Mouse (Mus musculus): ENCODE measurements around the gene Slit1.

Slit1 gene

DNA sequence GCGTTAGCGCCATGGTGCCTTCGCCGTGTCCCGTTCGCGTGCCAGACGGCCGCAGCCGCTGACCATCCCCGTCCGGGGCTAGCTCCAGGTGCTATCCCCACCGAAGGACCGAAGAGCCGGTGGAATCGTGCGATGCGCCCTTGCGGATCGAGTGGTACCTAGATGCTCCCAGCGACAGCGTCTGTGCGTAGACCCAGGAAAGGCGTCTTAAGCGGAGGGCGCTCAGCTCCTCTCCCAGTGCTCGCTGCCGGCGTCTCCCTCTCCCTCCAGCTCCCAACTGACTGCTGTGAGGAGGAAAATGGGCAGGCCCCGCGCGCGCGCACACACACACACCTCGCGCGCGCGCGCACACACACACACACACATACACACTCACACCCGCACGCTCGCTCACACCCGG lies at the start of gene Slit1:
Gene Slit1 (minus strand): TSS at position 270 of the 400 bp plus-strand sequence.
- DNase-seq: no peak

DNA sequence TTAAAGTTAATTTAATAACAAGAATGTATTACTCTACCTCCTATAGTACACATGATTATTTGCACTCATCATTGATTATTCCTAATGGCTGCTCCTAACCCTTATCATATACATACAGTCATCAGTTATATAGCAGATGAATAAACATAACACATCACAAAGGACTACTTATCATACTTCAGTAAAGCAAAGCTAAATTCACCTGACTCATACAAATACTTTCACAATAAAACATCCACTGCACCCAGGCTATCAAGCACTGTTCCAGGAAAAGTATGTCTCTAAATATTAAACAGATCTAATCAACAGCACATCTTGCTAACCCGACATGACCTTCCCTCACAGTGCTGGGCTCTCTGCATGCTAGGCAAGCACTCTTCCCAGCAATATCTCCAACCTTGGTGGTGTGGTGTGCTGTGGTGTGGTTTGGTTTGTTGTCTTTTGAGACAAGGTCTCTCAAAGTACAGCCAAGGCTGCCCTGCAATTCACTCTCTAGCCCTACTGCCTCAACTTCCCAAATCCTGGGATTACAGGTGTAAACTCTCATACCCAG lies 49.5 kb upstream of the Slit1 start:
- DNase-seq: no peak

DNA sequence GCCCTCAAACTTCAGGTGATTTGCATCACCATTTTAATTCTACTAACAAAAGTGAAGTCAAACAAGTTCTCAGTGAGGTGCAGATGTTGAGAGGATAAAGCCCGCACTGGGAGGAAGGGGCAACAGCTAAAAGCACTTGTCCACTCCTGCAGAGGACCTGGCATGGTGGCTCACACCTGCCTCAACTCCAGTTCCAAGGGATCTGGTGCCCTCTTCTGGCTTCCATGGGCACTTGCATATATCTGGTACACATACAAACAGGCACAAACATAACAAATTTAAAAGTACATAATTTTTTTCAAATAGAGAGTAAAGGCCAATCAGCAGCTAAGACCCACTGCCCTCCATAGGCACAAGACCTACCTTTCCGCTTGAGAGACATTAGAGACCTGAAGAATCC lies 47.9 kb upstream of the Slit1 start:
- no peak for DNase-seq

DNA sequence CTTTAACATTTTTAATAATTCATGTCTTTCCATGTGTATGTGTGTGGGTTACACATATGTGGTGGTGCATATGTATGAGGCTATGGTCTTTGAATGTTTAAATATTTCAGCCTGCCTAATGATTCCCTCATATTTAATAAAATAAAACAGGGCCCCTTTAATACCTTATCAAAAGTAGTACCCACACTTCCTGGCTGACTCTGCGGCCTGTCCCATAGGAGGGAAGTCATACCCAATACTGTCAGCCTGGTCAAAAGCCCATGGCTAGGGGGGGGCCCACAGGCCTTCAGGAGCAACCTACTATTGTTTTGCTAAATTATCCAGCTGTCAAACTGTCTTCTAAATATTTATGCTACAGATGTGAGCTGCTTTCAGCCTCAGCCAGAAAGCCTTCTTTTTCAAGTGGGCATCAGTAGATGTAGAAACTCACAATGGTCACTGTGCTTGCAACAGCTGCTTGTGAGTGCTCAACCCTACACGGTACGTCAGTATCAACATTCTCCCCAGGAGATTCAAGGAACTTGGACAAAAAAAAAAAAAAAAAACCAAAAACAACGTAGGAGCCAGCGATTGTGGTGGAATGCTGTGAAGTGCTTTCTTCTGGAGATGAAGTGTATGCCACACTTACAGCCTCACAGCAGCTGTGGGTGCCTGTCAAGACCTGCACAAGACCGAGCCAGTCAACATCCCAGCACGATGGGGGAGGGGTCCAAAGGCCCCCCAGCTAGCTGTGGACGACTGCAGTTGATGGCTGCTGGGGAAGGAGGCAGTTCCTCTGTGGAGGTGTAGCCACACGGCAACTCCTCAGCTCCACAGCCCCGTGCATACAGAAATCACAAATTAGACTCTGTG lies 45.9 kb upstream of the Slit1 start:
- no peak for DNase-seq

DNA sequence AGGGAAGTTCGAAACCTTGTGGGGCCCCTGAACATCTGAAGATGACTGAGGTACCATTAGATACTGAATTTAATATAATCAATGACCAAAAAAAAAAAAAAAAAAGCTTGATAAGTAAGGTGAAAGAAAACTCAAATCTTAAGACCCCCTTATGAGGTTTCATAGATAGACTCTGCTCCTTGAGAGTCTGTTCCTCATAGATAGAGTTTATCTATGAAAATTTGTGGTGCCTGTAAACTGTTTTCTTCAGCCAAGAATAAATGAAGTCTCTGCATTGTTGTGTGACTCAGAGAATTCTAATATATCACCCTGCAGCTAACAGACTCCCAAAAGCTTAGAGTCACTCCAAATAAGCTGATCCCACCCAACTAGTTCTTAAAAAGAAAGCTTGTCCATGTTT lies 43.4 kb upstream of the Slit1 start:
- DNase-seq: no peak

DNA sequence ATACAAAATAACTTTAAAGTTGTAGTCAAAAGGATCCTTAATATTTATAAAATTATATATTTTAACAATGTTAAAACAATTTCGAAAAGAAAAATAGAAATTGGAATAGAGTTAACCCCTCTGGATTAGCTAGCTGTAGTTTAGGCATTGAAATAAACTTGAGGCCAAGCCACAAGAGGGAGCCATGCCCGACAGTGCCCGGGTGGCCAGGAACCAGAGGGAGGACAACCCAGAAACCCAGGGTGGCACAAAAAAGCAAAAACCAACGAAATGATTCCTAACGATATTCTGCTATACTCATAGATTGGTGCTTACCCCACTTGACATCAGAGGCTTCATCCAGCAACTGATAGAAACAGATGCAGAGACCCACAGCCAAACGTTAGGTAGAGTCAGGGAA lies 34.0 kb upstream of the Slit1 start:
- DNase-seq: peak in 1 of 2 experiments; percentile 29

DNA sequence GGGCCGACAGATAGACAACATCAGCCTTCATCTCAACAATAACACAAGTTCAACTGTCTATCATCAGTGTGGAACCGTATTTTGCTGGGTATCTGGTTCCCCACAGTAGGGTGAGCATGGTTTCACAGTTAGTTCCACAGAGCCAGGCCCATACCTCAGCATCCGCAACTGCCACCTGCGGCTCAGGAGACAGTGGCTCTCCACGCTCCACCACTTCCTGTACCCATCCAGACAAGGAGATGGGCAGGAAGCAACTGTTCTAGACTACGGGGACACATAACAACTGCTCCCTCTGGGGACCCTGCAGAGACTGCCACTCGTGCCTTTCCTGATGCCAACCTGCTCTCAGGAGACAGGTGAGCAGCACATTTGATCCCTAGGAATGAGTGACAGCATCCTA lies 25.2 kb upstream of the Slit1 start:
- no peak for DNase-seq

DNA sequence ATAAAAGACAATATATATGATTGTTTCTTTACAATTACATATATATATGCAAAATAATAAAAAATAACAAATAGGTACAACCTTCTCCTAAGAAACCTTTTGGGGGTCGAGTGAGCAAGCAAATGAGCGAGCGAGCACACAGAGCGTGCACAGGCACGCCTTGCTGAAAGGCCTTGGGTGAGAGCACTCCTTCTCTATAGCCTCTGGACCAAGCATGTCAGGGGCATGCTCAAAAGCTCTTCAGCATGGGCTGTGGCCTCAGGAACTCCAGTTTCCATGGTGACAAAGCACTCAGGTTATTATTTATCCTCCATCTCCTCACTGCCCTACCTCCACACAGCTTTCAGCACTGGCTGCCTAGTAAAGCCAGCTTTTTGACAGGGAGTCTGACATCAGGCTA lies 23.2 kb upstream of the Slit1 start:
- DNase-seq: no peak

DNA sequence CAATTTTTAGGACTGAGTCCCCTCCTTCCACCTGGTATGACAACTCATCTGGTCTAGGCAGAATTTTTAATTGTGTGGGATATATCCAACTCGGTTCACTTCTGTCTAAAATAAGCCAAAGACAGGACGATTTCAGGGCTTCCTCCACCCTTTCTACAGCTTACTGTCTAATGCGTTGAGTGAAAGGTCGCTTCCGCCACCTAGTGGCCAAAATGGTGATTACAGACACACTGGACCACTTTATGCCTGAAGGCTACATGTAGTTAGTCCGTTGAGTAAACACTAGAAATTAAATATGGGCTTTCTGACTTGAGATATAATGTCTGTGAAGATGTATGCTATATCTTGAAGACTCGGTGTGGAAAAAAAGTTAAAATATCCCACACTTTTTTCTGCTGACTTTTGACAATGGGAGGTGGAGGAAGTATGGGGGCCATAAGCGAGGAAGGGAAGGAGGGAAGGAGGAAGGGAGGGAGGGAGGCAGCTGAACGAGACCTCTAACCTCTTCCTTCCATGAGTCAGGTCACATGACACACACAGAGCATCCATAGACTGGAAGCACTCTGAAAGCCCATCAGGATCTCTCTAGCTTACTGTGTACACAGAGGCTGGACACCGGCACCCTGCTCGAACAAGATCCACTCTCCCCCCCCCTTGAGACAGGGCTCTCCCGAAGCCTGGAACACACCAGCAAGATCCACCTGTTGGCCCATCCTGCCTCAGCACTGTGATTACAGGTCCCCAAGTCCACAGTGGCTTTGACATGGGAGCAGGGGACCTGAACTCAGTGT lies 20.6 kb upstream of the Slit1 start:
- DNase-seq: peak; percentile 81 to 93

DNA sequence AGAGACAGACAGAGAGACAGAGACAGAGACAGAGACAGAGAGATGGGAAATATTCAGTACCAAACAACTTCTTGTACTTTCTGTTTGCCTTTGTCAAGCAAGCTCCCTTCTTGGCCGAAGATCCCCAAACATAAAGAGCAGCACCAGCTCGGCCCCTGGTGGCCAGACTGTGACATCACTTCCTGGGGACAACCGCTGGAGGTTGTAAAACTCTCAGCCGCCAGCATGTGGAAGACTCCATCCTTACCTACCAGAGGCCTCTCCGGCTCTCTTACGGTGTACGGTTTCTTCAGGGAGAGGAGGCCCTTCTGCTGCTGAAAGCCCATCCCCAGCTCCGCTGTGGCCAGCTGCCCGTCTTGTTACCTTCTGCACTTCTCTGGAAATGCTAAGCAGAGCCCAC lies 18.1 kb upstream of the Slit1 start:
- peak; percentile 35 to 48 for DNase-seq

DNA sequence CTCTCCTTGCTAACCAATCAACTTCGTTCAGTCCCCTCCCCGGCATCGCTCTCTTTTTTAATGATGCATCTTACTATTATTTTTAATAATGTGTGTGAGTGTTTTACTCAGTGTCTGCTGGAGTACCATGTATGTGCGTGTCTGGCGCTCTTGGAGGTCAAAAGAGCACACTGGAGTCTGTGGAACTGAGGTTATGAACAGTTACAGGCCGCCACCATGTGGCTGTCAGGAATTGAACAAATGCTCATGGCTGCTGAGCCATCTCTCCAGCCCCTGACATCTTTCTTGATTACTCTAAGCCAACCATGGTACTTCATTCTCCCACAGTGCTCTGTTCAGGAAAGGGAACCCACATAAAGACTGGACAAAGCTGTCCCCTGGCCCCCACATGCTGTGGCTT lies 16.3 kb upstream of the Slit1 start:
- no peak for DNase-seq

DNA sequence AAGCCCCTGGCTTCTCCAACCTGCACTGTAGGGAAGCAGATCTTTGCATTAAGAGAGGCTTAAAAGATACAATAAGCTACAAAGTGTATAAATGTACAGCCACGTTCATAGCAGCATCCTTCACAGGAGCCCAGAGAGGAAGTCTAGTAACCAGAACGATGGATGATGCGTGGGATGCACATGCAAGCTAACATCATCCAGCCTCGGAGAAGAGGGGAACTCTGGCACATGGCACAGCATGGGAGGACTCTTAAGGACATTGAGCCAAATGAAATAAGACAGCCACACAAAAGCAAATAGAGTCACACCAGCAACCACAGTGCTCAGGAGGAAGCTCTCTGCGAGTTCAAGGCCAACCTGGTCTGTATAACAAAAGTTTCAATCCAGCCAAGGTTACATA lies 15.8 kb upstream of the Slit1 start:
- no peak for DNase-seq

DNA sequence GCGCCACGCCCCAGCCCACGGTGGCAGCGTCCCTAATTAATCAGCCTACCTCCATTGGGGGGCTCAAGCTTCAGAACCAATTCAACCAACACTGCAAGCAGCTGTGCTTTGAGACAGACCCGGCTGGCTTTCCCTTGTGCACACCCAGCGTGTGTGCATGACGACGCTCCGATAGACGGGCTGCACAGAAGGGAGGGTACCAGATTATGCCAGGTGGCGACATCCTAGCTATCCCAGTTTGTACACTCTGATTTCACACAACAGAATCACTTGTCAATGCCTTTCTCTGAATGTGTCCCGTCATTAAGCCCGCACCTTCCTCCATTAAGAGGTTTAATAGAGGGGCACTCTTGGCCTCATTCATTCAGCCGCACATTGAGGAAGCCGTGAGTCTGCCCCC lies 11.3 kb upstream of the Slit1 start:
- no peak for DNase-seq

DNA sequence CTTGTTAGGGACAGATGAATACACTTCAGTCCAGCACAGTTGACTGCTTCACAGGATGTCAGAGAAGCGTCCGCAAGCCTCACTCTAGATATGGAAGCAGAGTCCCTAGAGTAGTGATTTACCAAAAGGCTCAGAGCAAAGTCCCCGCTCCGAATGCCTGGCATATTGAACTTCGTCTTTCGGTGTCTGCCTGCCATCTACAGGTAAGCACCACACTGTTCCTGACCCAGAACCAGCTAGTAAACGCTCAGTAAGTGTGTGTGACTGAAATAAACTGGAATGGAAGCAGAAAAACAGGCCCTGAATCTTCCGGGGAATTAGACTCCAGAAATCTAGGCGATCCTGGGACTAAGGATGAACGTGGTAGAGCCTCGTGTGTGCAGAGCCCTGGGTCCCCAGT lies 8.4 kb upstream of the Slit1 start:
- no peak for DNase-seq

DNA sequence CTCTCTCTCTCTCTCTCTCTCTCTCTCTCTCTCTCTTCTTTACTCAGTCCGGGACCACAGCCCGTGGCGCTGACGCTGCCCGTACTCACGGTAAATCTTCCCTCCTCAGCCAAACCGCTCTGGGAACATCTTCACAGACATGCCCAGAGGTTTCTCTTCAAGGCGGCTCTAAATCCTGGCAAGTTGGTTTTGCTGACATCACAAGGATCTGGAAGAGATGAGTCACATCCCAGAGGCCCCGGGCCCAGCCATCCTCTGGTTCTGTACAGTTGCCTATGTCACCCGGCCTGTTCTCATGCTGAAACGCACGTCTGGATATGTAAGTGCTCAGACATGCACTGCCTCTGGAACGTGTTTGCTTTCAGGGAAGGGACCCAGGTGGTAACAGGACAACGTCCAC lies 4.0 kb upstream of the Slit1 start:
- no peak for DNase-seq

DNA sequence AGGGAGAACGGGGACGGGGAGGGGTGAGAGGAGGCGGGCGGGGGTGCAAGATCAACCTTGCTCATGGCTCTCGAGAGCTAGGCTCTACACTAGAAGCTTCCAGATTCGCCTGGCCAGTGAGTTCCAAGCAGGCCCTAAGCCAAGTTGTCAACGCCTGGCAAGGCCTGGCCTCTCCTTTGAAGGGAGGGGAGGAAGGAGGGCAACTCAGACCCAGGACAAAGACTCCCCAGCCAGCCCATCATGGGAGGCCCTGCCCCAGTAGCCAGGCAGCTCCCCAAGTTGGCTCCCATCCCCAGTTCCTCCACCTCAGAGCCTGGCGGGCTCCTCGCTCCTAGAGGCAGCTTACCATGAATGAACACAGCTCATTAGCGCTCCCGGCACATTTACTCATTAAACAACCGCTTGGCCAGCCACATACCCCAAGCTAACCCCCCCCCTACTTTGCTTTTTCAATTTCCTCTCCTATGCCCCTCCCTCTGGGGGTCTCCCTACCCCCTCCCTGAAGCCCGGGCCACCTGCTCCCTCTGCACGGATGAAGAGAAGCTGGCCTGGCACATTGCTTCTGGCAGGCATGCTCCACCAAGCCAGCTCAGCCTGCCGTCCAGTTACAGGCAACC lies 2.6 kb upstream of the Slit1 start:
- DNase-seq: peak; percentile 40 to 74

DNA sequence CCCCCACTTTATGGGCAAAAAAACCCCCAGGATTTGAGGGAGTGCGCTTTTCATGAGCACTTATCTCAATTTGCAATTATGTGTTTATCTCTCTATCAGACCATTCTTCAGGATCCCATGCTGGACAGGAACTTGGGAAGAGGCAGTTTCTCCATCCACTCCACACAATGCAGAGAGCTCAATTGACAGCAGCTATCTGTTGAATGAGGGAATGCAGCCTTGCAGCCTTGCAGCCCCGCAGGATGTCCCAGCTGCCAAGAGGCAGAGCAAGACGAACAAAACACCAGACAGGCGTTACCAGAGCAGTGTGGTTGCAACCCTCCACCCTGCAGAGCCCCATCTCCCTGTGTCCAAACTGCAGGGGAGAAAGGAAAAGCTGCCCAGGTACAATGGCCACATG lies 4.6 kb downstream of the Slit1 start:
- DNase-seq: no peak

DNA sequence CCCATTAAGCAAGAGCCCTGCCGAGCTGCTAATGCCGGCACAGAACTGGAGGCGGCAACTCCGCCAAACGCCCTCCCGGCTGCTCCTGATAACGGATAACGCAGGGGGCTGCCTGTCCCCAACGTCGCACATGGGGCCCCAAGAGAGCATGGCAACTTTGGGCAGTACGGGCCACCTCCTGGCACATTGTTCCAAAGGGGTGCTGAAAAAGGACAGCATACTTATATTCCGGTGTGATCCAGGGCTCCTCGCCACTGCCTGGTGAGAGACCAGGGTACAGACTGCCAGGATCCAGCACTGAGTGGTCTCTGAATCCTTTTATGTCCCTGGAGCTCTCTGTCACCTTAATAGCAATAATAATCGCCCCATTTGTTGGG lies 5.0 kb downstream of the Slit1 start:
- no peak for DNase-seq

DNA sequence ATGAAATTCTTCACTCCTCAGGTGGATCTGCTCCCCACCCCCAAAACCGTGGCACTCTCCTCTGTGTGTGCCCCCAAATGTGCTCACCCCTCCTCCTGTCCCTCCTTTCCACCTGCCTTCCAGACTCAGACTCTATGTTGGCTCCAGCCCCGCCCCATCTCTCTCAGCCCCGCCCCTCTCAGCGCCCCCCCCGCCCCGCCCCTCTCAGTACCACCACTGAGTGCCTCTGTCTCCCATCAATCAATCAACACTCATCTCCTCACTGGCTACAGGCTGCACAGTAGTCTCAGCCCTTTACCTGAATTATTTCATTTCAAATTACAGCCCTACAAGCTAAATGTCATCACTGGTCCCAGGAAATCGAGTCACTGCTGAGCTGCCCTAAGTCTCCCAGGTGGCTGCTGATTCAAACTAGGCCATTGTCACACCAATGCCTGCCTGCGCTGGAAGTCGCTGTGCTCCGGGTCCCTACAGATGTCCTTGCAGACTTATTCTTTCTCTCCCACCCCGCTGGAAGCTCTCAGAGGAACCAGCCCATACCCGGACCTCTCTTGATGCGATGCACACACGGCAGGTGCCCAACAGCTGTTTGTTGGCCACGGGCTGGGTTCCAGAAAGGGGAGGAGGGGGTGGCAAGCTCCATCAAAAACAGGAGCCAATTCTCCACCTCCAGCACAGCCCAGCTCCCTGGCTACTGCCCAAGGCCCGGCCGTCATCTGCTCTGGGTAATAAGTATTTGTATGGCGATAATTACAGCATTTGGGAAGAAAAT lies 5.6 kb downstream of the Slit1 start:
- DNase-seq: peak in 1 of 2 experiments; percentile 48

DNA sequence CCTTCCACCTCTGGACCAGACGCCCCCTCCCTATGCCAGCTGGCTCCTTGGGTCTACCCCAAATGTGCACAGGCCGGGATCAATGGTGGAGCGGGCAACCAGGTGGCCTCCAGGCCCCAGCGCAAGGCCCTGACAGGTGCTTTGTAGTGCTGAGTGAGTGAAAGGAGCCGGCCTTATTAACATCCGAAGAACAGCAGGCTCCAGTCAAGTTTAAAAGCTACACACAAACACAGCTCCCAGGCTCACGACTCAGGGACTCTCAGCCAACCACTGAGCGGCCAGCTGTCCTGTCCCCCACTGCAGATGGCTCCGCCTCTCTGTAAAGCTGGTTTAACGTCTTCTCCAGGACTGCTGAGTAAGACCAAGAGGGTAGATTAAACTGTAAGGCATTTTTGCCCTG lies 8.8 kb downstream of the Slit1 start:
- no peak for DNase-seq

DNA sequence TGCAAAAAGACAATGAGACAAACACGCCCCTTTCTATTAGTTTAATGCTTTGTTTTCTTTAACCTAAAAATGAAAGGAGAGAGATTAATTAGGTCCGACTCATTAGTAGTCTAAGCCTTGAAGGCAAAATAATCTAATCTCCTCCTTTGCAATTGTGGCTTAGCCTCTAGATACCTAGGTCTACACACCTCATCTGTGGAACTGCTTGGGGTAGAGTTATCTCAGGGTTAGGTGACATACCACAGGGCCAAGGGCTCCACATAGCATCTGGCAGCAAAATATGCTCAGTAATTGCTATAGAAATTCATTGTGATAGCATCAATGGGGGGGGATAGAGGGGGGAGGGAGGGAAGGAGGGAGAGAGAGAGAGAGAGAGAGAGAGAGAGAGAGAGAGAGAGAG lies 18.0 kb downstream of the Slit1 start:
- DNase-seq: no peak

DNA sequence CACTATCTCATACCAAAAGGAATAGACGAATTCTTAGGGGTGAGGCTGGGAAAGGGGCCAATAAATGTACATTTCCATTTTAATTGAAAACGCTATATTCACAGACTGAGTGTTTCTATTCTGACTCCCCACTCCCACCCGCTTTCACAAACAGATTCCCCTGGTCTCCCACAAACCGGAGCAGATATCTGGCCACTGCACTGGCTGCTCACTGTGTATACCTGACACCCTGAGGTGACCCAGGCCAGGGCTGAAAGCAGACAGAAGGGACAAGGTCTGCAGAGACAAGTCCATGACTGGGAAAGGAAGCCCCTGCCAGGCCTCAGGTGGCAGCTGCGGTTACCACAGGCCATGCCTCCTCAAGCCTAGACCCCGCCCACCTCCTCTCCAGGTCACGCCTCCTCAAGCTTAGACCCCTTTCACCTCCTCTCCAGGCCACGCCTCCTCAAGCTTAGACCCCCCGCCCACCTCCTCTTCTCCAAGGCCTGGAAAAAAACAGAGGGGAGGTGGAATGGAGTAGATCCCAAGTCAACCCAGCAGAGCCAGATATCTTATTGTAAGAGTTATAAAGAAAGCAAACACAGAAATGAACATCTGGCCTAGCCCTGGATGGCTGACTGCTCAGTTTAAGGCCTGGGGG lies 18.5 kb downstream of the Slit1 start:
- no peak for DNase-seq

Measured in kidney, postnatal 25 days (tissue).